Mouse (Mus musculus) spleen, postnatal 4 days (tissue): ENCODE results near the gene Impdh2.
A peak's percentile ranks its signal among the peaks of the same experiment; 100 is the strongest.

Source experiments
- DNase-seq, 2 experiments: peaks; one replicate each; pipeline ENCODE4 v3.0.0; 2022; ENCODE audit warnings: low spot score in 2 of 2

The Impdh2 gene

DNA sequence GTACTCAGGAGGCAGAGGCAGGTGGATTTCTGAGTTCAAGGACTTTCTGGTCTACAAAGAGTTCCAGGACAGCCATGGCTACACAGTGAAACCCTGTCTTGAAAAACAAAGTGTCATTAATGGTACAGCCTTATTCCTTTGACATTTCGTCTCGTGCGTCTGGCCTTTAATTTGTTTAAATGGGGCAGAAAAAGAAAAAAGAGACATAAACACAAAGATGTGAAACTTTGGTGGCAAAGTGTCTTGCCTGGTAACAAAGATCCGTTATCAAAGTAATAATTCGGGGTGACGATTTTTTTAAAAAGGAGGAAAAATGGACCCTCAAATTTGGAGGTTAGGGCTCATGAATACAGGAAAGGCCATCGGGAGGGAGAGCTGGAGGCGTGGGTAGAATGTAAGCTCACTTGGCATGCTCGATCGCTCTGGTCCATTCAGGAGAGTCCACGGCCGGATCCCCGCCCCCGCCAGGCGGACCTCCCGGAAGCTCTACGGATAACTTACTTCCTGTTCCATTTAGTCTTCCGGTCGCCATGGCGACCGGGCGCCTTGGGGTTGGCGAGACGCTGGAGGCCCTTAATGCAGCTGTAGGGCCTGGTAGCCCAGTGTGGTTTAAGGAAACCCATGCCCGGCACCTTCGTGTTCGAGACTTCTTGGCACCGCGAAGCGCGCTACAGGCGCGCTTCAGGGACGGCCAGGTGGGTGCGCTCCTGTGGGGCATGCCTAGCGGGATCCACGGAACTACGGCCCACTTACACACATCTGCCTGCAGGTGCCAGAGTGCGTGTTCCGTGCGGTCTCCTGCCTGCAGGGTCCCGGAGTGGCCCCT, 9.5 kb downstream of the Impdh2 start, which contains the start of gene Dalrd3:
Dalrd3 (plus strand) TSS at position 506 of the 826 bp plus-strand sequence.
- DNase-seq = peak; percentile 87 to 90

DNA sequence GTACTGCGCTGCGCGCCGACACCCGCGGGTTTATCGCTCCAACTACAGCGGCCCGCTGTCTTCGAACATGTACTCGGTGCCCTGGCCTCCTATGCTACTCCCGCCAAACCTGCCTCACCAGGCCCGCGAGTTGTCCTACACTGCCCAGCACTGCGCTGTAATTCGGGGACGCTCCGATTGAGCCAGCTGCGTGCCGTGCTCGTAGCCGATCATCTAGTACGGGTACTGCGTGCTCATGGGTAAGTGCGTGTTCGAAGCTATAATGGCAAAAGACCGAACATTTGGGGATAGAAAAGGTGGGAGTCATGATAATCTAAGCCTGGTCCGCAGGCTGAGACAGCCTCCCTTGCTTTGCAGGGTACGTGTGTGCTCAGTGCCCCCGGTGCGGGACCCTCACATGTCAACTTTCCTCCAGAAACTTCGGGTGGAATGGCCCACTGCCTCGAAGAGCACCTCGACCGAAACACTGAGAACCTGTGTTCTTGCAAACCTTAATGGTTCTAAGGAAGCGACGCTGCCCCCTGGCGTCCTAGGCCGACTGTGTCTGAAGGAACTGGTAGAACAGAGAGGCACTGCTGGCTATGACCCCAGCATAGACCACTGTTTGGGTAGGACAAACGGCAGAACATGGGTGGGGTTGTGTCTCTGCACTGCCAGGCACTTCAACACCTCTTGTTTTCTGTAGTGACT, 10.3 kb downstream of the Impdh2 start:
- peak; percentile 90 to 94 for DNase-seq

DNA sequence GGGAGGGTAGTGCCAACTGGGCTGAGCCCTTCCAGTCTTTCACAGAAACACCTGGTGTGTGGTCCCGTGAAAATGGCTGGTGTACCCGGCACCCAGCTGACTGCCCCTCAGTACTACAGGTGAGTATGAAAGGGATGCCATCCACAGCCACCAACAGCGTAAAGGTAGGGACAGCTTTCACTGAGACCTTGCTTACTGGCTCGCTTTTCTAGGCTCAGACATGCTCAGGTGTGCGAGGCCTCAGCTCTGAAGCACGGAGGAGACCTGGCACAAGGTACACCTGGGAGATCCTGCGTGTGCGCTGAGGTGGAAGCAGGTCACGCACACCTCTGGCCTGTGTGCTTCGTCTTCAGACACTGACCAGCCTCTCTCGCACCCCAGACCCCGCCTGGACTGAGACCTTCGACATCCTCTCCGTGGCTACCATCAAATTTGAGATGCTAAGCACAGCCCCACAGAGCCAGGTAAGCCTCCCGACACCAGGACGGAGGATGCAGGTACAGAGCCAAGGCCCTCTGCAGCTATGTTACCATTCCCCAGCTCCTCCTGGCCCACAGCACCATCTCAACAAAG, 11.4 kb downstream of the Impdh2 start:
- no peak for DNase-seq

DNA sequence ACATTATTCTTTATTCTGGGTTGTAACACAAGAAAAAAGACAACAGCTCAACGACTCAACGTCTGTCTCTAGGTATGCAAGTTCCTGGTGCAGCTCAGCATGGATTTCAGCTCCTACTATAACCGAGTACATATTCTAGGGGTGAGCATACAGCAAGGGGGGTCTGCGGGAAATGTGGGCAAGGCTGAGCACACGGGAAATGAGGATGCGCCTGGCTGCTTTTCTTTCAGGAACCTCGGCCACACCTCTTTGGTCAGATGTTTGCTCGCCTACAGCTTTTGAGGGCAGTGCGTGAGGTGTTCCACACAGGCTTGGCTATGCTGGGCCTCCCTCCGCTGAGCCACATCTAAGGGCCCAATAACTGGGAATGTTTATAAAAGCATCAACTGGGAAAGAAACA, 12.2 kb downstream of the Impdh2 start:
- no peak for DNase-seq

DNA sequence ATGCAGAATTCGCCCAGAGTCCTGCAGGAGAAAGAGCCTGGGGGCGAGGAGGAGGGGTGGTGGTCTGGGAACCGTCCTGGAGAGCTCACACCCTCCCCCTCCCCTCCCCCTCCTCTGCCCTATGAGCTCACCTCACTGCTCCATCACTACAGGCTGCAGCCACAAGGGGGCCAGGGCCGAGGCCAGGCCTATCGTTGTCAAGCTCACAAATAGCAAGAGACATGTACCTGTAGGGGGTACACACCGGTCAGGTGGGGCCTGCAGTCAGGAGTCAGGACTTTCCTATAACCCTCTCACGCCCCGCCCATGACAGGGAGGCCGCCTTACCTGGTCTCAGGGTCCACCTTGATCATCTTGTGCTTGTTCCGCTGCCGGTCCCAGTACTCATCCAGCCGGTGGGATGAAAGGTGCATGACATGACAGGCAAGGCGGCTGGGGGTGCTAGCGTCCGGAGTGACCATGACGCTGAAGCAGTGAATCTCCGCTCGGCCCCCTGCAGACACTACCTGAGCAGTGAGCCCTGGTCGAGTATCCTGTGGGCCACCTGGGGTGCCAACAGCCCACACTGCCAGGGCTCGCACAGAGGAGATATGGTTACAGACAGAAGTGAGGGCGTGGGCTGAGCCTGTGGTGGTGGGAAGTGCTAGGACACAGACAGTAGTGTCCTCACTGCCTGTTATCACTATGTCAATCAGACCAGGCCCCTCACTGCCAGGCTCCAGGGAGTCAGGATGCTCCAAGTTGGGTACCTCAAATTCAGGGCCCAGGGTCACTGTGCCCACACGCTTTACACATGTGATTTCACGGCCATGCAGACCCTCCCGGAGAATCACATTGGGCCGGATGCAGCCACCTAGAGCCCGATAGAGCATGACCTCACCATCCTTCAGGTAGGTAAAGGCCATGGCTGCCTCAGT, 13.9 kb downstream of the Impdh2 start:
- DNase-seq = peak; percentile 66 to 84

DNA sequence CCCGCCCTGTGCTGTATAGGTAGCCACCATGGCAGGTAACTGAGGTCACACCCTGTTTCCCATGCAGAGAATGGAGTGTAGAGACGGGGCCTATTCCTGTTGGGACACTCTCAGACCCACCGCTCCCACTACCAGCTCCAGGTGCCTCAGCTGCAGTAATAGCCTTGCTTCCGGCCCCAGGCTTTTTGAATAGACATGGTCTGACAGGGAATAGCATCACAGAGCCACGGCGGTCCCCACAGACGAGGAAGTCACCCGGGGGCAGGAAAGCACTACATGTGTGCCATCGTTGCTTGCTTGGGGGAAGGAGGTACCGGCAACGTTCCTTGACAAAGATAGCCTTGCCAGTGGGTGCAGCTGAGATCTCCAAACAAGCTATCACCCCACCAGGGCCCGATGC, 14.8 kb downstream of the Impdh2 start:
- peak in 1 of 2 experiments; percentile 64 for DNase-seq

DNA sequence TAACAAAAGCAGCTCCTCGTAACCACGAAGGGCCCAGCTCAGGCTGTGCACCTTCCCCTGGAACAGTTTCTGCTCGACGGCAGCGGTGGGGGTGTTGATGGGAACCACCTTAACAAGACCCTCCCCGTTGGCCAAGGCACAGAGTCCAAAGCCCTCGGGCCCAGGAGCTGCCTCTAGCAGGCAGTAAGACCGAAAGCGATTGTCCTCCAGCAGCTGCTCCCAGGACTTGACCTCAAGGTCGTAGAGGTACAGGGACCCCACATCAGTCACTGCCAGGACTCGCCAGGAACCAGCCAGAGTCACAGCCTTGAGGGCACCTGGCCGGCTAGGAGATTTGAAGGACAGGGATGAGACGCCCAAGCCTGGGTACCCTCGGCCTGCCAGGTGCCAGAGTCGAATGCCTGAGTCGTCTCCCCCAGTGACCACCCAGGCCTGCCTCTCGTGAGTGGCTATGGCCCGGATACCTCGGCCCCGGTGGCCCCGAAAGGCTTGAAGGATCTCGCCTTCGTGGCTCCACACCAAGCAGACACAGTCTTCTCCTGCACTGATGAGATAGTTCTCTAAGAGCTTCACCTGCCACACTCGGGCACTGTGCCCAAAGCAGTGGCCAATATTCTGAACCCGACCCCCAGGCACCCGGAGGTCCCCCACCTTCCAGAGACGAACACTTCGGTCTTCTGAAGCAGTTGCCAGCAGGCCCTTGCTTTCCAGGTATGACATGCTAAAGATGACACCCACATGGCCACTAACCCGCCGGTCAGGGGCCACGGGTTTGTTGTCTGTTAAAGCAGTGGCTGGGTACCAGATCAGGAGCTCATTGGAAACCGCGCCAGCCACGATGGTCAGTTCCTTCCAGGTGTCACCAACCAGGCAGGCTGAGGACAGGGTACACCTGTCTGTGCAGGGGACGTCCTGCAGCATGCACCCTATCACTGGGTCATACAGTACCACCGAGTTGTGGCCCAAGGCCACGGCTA, 15.5 kb downstream of the Impdh2 start:
- DNase-seq = peak in 1 of 2 experiments; percentile 63

DNA sequence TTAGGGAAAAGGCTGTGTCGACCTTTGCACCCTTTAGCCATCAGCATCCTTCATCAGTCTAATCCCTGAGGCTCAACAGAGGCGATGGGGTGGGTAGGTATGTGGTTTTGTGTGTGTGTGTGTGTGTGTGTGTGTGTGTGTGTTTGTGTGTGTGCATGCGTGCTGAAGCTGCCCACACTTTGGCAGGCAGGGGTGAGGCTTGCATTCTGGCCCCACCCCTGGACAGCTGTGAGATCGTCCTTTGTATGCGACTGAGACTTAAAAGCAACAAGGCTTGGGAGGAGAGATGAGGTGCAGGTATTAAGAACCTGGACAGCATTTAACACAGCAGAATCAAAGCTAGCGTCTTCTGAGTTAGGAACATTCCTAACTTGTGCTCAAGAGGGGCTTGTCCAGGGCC, 16.9 kb downstream of the Impdh2 start:
- no peak for DNase-seq

DNA sequence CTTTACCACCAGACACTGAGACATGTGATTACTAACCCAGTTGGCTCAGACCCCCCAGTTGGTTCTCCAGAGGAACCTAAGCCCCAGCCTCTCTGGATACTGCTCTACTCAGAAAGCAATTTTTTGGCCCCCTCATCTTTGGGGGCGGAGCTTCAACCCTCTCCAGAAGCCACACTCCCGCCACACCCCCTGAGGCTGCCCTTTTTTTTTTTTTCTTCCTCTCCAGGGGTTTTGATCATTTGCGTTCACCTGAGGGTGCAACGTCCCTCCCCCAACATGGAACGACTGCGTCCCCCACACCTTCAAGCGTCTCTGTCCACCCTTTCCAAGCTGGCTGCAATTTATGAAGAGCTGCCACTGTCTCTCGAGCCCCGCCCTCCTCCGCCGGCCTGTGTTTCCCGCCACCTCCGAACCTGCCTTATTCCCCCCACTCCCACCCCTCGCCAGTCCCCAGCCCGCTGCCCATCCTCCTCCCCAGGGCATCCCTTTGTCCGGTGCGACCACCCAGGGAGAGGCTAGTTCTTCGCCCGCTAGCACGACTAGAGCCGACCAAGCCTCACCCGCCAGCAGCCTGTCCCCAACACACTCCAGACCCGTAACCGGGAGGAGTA, 18.0 kb downstream of the Impdh2 start:
- peak; percentile 41 to 65 for DNase-seq

DNA sequence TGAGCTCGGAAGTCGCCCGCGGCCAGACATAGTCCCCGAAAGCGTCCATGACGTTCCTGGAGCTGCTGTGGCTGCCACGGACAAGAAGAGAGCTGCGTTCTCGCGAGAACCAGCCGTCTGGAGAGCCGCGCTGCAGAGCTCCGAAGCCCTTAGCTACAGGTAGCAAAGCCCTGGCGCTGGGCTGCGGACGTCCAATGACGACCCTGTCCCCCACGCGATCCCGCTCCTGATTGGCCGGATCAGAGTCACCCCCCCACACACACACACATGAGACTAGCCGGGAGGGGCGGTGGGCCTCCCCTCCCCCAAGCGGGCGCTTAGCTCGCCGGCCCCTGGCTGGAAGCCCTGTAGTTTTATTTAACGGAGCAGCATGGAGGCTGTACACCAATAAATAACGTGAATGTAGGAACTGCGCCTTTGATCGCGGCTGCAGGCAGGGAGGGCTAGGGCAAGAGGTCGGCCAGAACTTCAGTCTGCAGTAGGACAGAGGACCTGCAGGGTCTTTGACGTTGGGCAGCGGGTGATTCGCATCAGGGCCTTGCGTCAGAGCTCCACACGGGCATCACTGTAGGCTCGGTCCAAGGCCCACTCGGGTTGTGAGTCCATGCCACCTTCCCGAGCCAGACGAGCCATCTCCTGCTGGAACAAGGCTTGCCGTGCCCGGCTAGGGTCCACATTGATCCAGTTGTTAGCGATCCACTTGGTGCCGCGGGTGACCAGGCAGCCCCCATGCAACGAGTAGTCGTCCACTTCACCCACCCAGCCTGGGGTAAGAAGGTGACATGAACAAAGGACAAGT, 18.7 kb downstream of the Impdh2 start, which contains the start of gene Wdr6:
Wdr6 (minus strand) TSS at position 195 of the 799 bp plus-strand sequence.
- peak; percentile 85 to 91 for DNase-seq

DNA sequence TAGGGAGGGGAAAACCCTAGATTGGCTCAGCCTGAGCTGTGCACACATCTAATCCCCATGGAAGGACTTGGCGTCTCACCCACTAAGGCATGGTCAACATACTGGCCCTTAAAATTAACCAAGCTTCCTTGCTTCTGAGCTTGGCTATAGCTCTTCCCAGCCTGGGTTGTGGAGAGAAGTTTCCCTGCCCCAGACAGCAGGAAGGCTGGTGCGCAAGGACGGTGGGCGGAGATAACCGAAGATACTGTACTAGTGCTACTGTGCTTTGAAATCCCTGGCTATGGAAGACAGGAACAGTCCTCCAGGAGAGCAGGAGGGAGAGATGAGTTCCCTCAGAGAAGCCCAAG, 19.2 kb downstream of the Impdh2 start:
- no peak for DNase-seq

DNA sequence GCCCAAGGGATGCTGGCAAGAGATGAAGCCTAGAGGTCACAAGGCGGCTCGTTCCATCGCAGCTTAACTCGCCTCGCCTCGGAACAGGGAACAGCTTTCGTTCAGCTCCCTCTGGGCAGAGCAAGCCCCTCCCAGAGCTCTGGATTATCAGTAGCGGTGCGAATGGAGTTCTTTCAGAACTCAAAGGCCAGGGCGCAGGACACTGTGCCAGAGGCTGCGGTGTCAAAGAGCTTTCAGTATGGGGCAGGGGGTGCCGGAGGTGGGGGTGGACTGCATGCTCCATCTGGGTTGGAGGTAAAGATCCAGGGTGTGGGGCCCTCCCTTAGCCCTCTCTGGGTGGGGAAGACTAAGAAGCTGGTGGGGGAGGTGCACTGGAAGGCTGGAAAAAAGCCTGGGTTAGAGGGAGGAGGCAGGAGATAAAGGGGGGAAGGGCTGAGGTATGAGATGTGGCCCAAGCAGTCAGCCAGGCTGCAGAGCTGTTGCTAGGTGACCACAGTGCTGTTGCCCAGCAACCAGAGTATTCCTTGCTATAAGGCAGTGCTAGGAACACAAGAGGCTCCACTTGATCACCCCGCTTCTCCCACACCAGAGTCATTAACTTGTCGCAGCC, 27.6 kb downstream of the Impdh2 start:
- DNase-seq = no peak

DNA sequence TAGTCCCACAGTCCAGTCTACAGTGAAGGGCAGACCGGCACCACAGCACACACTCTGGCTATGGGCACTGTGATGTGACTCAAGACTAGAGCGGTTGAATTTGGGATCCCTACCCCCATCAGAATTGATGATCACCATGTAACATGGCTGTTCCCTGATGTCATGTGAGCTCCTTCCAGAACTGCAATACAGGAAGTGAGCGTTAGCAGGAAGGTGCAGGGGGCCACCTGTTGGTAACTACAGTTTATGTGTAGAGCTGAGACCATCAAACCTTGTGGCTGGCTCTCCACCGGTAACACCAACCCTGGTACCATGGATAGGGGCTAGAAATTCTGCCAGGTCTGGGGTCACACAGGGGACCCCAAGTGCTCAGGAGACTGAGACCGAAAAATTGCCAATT, 29.1 kb downstream of the Impdh2 start:
- no peak for DNase-seq

DNA sequence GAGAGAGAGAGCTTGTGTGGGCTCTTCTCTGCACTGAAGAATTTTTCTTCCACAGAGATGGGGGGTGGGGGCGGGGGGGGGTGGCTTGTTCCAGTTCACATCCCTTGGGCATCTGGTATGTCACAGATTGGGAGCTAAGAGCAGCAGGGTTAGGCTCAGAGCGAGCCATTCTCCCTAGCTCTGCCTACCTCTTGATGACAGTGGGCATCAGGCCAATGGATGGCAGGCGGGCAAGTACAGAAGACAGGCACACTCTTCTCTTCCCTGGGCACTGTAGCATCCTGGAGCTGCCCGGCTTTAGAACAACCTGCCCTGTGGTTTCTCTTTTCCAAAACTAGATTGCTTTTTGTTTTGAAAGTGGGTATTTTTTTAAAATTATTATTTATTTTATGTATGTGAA, 31.4 kb downstream of the Impdh2 start:
- DNase-seq = no peak

DNA sequence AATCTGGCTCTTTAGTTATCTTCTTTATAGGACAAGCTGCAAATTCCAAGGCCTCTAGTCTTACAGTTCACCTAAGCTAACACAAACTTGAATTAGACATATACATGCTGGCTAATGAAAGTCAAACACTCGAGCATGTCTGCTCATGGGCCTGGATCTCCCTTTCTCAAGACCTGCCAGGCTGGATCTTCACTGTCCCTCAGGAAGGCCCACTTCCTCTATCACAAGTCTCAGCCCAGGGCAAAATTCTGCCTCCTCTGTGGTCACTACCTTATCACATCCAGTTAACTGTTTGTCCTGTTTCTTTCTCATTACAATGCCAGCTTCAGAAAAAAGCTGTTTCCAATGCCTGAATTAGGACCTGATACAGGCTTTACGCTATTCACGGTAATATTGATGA, 34.3 kb downstream of the Impdh2 start:
- no peak for DNase-seq

DNA sequence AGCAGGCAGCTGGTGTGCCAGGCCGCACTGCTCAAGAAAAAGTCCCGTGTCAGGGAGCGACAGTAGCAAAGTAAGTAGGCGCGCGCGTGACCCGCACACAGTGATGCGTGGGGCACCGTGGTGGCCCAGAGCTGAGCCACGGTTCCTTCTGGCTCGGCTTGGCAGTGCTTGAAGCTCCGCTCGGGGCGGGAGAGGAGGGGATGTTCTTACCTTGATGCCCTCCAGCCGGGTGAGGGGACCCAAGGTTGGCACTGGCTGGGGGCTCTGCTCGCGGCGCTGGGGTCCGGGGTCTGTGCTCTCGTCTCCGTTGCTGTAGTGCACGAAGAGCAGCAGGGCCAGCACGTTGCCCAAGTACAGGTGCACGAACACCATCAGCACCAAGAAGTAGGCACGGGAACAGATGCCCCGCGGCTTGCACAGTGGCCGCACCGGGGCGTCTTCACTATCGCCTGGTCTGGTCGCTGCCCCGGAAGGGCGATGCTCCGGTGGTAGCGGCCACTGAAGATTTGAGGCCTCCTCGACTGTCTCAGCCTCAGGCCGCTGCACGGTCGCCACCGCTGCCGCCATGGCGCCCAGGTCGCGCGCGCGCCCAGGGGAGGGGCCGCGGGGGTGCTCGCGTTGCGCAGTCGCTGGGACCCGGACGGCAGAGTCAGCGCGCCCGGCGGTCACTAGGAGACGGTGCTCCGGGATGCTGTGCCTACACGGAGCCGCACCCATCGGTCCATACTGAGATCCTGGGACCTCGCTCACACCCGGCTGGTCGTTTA, 37.1 kb downstream of the Impdh2 start, which contains the start of gene P4htm:
P4htm (minus strand) TSS at position 670 of the 767 bp plus-strand sequence.
- peak; percentile 42 to 75 for DNase-seq

DNA sequence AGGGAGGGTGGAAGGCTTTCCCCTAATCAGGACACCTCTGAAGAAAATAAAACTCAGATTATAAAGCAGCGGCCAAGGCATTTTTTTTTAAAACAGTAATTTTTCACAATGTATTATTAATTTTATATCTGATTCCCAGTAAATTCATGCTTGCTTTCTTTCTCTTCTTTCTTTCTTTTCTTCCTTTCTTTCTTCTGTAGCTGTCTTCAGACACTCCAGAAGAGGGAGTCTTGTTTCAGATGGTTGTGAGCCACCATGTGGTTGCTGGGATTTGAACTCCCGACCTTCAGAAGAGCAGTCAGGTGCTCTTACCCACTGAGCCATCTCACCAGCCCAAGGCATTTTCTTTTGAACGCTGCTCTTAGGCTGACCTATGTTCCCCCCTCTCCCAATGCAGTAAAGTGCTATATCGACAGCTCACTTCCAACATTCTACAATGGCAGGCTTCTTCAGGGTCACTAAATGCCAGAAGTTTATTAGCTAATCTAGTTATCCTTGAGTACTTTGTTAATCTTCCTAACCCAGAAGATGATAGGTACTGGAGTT, 39.0 kb downstream of the Impdh2 start:
- DNase-seq = no peak

DNA sequence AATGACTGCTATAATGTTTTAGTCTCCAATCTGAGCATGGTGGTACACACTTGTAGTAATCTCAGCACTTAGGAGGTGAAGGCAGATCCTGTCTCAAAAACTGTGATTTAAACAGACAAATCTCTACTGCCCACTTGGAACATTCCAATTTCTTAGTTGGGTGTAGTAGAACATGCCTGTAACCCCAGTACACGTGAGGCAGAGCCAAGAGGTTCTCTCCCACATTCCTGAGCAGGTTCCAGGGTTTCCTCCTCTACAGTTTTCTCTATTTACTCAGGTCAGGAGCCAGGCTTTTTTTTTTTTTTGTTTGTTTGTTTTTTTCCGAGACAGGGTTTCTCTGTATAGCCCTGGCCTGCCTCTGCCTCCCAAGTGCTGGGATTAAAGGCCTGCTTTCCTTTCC, 39.9 kb downstream of the Impdh2 start:
- no peak for DNase-seq
